Mouse (Mus musculus) forebrain, postnatal 0 days (tissue): ENCODE data around the gene Itgae. TPM values are rescaled to one million over a fixed set of nuclear protein-coding genes. Genes with fewer than 3 reads are reported as not detected.

Experiments
- ATAC-seq: fragments of 200-750 bp; cut with Nextera tagmentation; 2 replicates; pipeline ENCODE4 v1.8.0; 2017; ENCODE audit warnings: mild to moderate bottlenecking, moderate library complexity
- DNase-seq: peaks from one replicate; pipeline ENCODE4 v3.0.0-alpha.2; 2015
- H3K27ac ChIP-seq: fragments of 300-500 bp; sonication (generic); 2 replicates; pipeline ENCODE4 v1.5.1; 2014; ENCODE audit warnings: low read depth, mild to moderate bottlenecking, antibody characterized with exemption, low read length, moderate library complexity, mixed read lengths
- H3K27me3 ChIP-seq: fragments of 300-500 bp; sonication (generic); 2 replicates; pipeline ENCODE4 v1.6.1; 2014; ENCODE audit warnings: mild to moderate bottlenecking, low read length, mixed read lengths; ENCODE audit not compliant: insufficient read depth
- H3K36me3 ChIP-seq: fragments of 300-500 bp; sonication (generic); 2 replicates; pipeline ENCODE4 v1.6.1; 2014; ENCODE audit warnings: mild to moderate bottlenecking, moderate library complexity; ENCODE audit not compliant: insufficient read depth
- H3K4me1 ChIP-seq: fragments of 300-500 bp; sonication (generic); 2 replicates; pipeline ENCODE4 v1.6.1; 2014; ENCODE audit warnings: antibody characterized with exemption; ENCODE audit not compliant: insufficient read depth
- H3K4me2 ChIP-seq: fragments of 300-500 bp; sonication (generic); 2 replicates; pipeline ENCODE4 v1.6.1; 2014; ENCODE audit warnings: low read depth, mild to moderate bottlenecking, moderate library complexity
- H3K4me3 ChIP-seq: fragments of 300-500 bp; sonication (generic); 2 replicates; pipeline ENCODE4 v1.5.1; 2014; ENCODE audit warnings: low read depth, low read length, mixed read lengths
- H3K9ac ChIP-seq: fragments of 300-500 bp; sonication (generic); 2 replicates; pipeline ENCODE4 v1.6.1; 2014; ENCODE audit warnings: mild to moderate bottlenecking
- H3K9me3 ChIP-seq: fragments of 300-500 bp; sonication (generic); 2 replicates; pipeline ENCODE4 v1.6.1; 2016; ENCODE audit warnings: low read length
- CTCF ChIP-seq: sonication (generic); IDR thresholded peaks from 2 replicates; pipeline ENCODE4 v1.5.1; 2016; ENCODE audit warnings: antibody characterized with exemption, control low read depth, low read depth
- WGBS: fragments of 180-500 bp; shearing (Covaris S2); extraction: QIAGEN DNeasy Blood & Tissue Kit; methylation state at CpG from one replicate; pipeline ENCODE4 v1.1.7; 2014; 5-methylcytosine and 5-hydroxymethylcytosine counted together
- polyA plus RNA-seq: library from polyadenylated mRNA; unstranded; fragments of >200 nt; fragmentation: Nextera tagmentation; extraction: Ambion mirVana; gene quantifications from 2 replicates; pipeline ENCODE4 v1.2.1, GENCODE M21; 2015
- total RNA-seq: library from RNA; depleted of rRNA; stranded (reverse); fragments of >200 nt; gene quantifications from 2 replicates; pipeline ENCODE4 v1.2.3, GENCODE M21; 2014

Itgae gene
- total and polyA plus RNA-seq, 2 experiments from 2014 or later = 0.21 to 0.24 TPM

DNA sequence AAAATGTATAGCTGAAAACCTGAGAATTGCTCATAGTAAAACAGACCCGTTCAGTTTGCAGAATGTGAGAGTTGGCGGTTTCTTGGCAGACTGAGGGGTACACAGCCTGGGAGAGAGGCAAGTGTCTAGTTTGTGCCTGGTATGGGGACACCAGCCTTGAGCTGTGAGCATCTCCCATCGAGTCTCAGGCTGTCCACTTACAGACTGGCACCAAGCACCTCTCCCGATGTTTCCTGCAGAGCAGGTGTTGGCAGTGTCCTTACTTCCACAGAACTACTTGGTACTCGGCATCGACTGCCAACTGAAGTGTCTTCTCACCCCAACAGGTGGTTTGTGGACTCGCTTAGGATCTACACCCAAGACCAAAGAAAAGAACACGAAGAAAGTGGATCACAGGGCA lies 11.8 kb upstream of the Itgae start:
- Histone ChIP-seq H3K4me1 (no peaks in the 10 kb centered on the region), H3K4me2 (no peak overlapping the region), H3K27me3 (no peaks in the 10 kb centered on the region), H3K9me3 (no peaks in the 10 kb centered on the region), H3K9ac (no peak overlapping the region), H3K36me3 (peaks cover 50% of the 10 kb centered on the region), H3K4me3 (no peak overlapping the region), H3K27ac (no peak overlapping the region)
- ATAC-seq (no peak), DNase-seq (no peak)
- TF ChIP-seq CTCF = no peak
- 91% methylated on average over 8 of the region's 8 CpGs for WGBS

DNA sequence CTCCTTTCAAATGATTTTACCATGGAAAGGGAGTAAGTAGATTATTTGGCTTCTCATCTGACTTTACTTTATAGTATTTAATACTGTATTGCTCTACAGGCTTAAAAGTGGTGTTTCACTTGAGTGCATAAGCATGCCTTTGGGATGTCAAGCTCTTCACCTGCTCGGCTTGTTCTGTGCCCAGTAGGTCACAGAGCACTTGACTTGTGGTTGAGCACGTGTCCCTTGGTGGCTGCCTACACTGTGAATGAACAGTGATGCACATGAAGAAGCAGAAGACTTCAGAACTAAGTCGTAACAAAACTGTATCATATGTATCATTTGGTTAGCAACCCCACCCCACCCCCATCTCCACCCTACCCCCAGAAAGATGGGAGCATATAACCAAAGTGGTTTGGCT lies 10.1 kb upstream of the Itgae start:
- no peaks in the 10 kb centered on the region for H3K9me3 ChIP-seq
- DNase-seq (no peak), ATAC-seq (no peak)
- WGBS = 86% methylated on average over 3 of the region's 3 CpGs
- no peaks in the 10 kb centered on the region for H3K27me3 ChIP-seq
- peaks cover 41% of the 10 kb centered on the region for H3K36me3 ChIP-seq
- H3K4me2 ChIP-seq = no peak overlapping the region
- TF ChIP-seq CTCF = no peak
- H3K4me1 ChIP-seq = no peaks in the 10 kb centered on the region
- no peak overlapping the region for H3K27ac ChIP-seq
- no peak overlapping the region for H3K9ac ChIP-seq
- H3K4me3 ChIP-seq = no peak overlapping the region

DNA sequence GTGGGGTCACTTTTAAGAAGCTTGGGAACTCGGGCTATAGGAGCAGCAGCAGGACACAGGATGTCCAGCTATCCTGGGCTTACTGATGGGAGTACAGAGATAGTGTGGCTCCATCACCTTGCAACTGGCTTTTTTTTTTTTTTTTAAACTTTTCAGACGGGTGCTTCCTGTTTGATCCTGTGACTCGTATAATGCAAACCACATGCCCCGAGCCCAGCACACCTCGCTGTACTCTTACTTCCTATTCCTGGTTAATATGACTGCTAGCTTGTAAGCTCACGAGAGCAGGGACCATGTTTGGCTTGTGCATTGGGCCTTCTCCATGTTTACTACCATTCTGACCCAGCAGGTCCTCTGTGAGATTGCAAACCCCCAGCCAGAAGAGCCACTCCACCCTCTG lies 6.1 kb upstream of the Itgae start:
- Histone ChIP-seq H3K9me3 (no peaks in the 10 kb centered on the region), H3K36me3 (peaks cover 15% of the 10 kb centered on the region), H3K4me3 (no peak overlapping the region), H3K27me3 (no peaks in the 10 kb centered on the region), H3K4me2 (no peak overlapping the region), H3K27ac (0 out of 2 replicates have a peak overlapping the region, but pooled peaks have one; percentile 35), H3K9ac (no peak overlapping the region), H3K4me1 (no peaks in the 10 kb centered on the region)
- ATAC-seq = no peak
- 80% methylated on average over 6 of the region's 6 CpGs for WGBS
- TF ChIP-seq CTCF = no peak
- DNase-seq = no peak

DNA sequence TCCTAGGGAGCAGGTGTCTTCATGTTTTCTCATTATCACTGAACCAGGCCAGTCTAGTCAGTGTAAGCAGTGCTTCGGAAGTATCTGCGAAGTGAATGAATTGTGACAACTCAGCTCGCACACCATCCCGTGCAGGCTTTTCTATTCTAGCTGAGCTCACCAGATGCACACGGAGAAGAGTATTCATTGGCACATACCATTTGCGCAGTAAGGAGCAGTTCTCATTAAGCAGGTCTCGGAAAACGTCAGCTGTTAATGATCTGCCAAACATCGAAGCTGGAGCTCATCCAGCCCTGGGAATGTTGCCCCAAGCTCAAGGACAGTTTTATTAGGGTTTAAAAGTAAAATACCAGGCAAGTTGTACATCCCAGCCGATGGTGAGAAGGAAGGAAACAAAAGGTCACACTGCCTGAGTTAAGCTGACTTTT lies 5.6 kb upstream of the Itgae start:
- H3K4me1 ChIP-seq = no peaks in the 10 kb centered on the region
- H3K27me3 ChIP-seq = no peaks in the 10 kb centered on the region
- no peak overlapping the region for H3K4me3 ChIP-seq
- no peak for TF ChIP-seq CTCF
- ATAC-seq (peak; percentile 32; the same call in 1 of the 2 replicates), DNase-seq (peak; percentile 37)
- H3K4me2 ChIP-seq = no peak overlapping the region
- peaks cover 11% of the 10 kb centered on the region for H3K36me3 ChIP-seq
- H3K9me3 ChIP-seq = no peaks in the 10 kb centered on the region
- peak overlapping the region; percentile 35 for H3K27ac ChIP-seq
- H3K9ac ChIP-seq = no peak overlapping the region
- WGBS = 36% methylated on average over 10 of the region's 10 CpGs

DNA sequence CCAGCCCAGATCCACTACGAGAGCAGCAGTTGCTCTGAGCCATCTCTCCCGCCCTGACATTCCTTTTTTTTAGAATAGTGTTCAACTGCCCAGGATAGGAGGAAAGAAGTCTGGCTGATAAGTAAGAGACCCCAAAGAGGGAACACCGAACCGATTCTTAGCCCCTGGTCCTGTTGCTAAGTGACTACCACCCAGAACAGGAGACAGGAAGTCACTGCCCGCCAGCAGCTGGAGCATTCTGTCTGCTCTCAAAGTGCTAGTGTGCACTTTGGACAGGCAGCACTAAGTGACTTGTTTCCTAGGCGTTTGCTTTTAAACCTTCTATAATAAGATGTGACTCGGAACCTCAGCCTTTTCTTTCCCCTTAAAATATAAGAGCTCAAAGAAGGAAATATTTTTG lies 5.0 kb upstream of the Itgae start:
- 63% methylated on average over 7 of the region's 7 CpGs for WGBS
- Histone ChIP-seq H3K9ac (no peak overlapping the region), H3K27ac (no peak overlapping the region), H3K27me3 (no peaks in the 10 kb centered on the region), H3K9me3 (no peaks in the 10 kb centered on the region), H3K4me1 (no peaks in the 10 kb centered on the region), H3K4me3 (no peak overlapping the region), H3K36me3 (peaks cover 9% of the 10 kb centered on the region), H3K4me2 (no peak overlapping the region)
- DNase-seq (no peak), ATAC-seq (0 out of 2 replicates have a peak, but pooled peaks have one; percentile 20)
- no peak for TF ChIP-seq CTCF

DNA sequence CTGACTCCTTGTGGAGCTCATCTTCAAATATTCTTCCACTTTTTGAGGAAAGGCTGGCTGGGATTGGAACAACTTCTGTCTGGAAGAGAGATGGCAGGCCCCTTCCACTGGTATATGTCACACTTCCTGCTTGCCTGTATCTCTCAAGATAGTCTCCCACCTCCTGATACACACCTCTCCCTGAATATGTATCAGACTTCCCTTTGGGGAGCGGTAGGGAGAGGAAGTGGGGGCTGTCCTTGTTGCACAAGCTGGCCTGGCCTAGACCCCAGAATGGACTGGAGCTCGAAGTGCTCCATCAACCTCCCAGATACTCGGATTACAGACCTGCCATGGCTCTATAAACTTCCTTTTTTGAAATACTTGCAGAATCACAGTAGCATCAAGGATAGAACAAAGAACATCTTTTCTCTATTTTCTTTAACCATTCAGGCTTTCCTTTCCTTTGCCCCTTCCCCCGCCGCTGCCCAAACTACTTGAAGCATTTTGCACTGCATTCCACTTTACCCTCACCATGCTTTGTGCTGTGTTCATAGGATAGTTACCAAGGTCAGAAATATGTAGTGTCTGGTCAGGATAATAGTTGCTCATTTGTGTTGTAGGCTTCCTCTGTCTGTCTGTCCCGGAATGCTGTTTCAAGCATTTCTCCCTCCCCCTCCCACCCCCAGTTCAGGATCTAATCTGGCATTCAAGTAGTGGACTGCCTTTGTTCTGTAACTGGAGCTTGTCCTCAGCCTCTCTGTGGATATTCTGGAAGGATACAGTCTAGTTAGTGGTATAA lies 2.5 kb upstream of the Itgae start:
- WGBS = 43% methylated on average over 6 of the region's 6 CpGs
- Histone ChIP-seq H3K9ac (no peak overlapping the region), H3K27me3 (no peaks in the 10 kb centered on the region), H3K4me3 (no peak overlapping the region), H3K36me3 (no peaks in the 10 kb centered on the region), H3K9me3 (no peaks in the 10 kb centered on the region), H3K27ac (no peak overlapping the region), H3K4me1 (no peaks in the 10 kb centered on the region), H3K4me2 (no peak overlapping the region)
- TF ChIP-seq CTCF = no peak
- ATAC-seq = no peak
- no peak for DNase-seq

DNA sequence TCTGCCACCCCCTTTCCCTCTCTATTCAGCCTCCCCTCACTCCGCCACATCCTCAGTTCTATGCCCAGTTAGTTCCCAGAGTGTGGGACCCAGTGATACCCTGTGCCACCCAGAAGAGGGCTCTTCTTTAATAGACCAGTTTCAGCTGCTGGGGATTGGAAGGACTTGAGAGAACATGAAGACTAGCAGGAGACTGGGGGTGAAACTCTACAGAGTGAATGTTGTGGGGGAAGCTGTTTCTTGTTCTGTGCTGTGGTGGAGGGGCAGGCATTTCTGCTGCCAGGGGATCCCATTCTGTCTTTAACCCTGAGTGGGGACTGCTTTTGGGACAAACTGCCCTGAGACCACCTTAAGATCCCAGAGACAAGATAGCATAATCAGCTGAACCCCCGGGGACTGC lies 443 bp downstream of the Itgae start:
- WGBS = 87% methylated on average over 2 of the region's 2 CpGs

More for the DNA sequence above, 443 bp downstream of the Itgae start:
- H3K27me3 ChIP-seq = no peaks in the 10 kb centered on the region
- no peaks in the 10 kb centered on the region for H3K9me3 ChIP-seq
- no peak overlapping the region for H3K27ac ChIP-seq
- no peaks in the 10 kb centered on the region for H3K4me1 ChIP-seq
- no peak for TF ChIP-seq CTCF
- no peak overlapping the region for H3K4me3 ChIP-seq
- H3K9ac ChIP-seq = no peak overlapping the region
- ATAC-seq (no peak), DNase-seq (no peak)
- no peak overlapping the region for H3K4me2 ChIP-seq
- H3K36me3 ChIP-seq = no peaks in the 10 kb centered on the region
